Mouse (Mus musculus) olfactory bulb, adult 2 months (tissue): ENCODE measurements around the gene Fosl2. TPM values are rescaled to one million over a fixed set of nuclear protein-coding genes. Genes with fewer than 3 reads are reported as not detected.

ENCODE experiments used
- H3K27ac ChIP-seq: fragments of 200-500 bp; 2 replicates; pipeline ENCODE4 v1.5.1; 2012; ENCODE audit warnings: low read depth, low read length; ENCODE audit not compliant: insufficient read depth
- H3K4me1 ChIP-seq: fragments of 200-500 bp; 2 replicates; pipeline ENCODE4 v1.6.1; 2012; ENCODE audit warnings: low read length; ENCODE audit not compliant: control insufficient read depth, insufficient read depth
- H3K4me3 ChIP-seq: fragments of 200-500 bp; 2 replicates; pipeline ENCODE4 v1.5.1; 2012; ENCODE audit warnings: mild to moderate bottlenecking, low read depth, low read length, moderate library complexity; ENCODE audit not compliant: insufficient read depth
- CTCF ChIP-seq: fragments of 200-500 bp; IDR thresholded peaks from 2 replicates; pipeline ENCODE4 v1.5.1; 2012; ENCODE audit warnings: low read depth, mild to moderate bottlenecking, low read length, moderate library complexity; ENCODE audit not compliant: insufficient read depth
- POLR2A ChIP-seq: fragments of 200-500 bp; IDR thresholded peaks from 2 replicates; pipeline ENCODE4 v1.6.1; 2012; ENCODE audit warnings: mild to moderate bottlenecking, low read depth, low read length, moderate library complexity; ENCODE audit not compliant: insufficient read depth
- WGBS: fragments of 180-500 bp; shearing (Covaris S2); methylation state at CpG from one replicate; pipeline ENCODE4 v1.1.7; 2018; 5-methylcytosine and 5-hydroxymethylcytosine counted together
- polyA plus RNA-seq: library from polyadenylated mRNA; stranded (reverse); fragments of >200 nt; gene quantifications from 2 replicates; pipeline ENCODE4 v1.2.4, GENCODE M21; 2012; ENCODE audit warnings: low replicate concordance; ENCODE audit not compliant: missing spikeins, insufficient read depth, insufficient read length

The Fosl2 gene
- polyA plus RNA-seq, 1 experiment = not detected

DNA sequence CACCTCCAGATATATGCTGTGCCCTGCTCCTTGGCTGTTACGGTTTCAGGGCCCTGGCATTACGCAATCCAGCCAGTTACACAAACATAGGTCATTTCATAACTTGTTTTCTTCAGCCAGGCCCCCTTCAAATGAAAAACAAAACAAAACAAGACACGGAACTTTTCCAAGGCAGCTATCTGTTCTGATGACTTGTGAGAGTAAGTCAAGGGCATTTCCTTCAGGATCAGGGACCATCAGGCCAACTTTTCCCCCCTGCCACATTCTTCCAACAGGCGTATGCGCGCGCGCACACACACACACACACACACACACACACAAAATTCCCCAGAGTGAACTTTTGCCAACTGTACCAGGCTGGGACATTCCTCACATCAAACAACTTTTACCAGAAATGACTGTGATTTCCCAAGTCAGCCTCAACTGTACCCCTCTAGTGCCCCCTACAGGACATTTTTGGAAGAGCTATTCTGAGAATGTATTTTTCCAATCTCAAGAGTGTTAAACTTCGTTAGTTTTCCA lies 4.0 kb downstream of the Fosl2 start:
- peaks cover 21% of the 10 kb centered on the region for H3K4me1 ChIP-seq
- 28% methylated on average over 9 of the region's 9 CpGs for WGBS
- H3K4me3 ChIP-seq = peak overlapping the region; percentile 14; the same call in 1 of the 2 replicates
- TF ChIP-seq POLR2A (no peak), CTCF (no peak)
- H3K27ac ChIP-seq = no peak overlapping the region

DNA sequence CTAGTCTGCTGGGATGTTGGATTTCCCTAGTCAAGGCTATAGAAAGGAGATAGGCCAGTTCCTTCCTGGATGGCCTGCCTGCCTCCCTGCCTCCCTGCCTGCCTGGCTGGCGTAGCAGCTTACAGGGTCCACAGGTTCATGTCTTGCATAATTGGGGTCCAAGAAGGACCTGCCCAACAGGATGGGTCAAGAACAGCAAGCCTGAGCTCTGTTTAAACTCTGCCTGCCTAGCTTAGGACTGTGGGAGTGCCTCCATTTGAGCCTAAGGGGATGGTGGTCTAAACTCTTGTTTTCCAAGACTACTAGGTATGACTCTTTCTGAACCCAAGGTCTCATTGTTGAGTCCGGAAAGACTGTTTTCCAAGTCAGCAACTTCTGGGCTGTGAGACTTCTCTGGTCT lies 6.3 kb downstream of the Fosl2 start:
- Histone ChIP-seq H3K4me3 (no peak overlapping the region), H3K4me1 (peaks cover 24% of the 10 kb centered on the region), H3K27ac (no peak overlapping the region)
- no peak for TF ChIP-seq POLR2A
- TF ChIP-seq CTCF = no peak
- 85% methylated on average over 2 of the region's 2 CpGs for WGBS

DNA sequence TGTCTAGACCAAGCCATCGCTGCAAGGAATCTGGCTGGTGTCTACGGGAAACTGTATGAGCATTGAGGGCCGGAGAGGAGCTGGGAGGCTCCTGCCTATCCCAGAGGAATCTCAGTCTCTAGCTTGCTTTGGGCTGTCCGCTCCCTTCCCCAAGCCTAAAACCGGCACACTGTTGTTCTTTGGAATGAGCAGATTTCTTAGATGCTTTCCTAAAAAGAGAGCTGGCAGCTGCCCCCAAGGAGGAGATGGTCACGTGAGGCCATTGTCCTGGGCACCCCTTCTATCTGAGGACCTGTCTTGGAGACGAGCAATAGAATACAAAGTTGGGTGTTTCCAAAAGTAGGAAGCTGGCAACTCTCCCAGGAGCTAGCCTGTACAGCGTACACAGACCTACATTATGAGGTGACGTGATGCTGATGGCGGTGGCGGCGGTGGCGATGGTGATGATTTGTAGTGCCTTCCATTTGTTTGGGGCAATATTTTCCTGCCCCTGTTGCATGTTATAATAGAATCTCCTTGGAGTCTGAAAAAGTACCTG lies 7.9 kb downstream of the Fosl2 start:
- H3K27ac ChIP-seq = no peak overlapping the region
- no peak for TF ChIP-seq POLR2A
- TF ChIP-seq CTCF = no peak
- peaks cover 24% of the 10 kb centered on the region for H3K4me1 ChIP-seq
- WGBS = 62% methylated on average over 13 of the region's 13 CpGs
- no peak overlapping the region for H3K4me3 ChIP-seq

DNA sequence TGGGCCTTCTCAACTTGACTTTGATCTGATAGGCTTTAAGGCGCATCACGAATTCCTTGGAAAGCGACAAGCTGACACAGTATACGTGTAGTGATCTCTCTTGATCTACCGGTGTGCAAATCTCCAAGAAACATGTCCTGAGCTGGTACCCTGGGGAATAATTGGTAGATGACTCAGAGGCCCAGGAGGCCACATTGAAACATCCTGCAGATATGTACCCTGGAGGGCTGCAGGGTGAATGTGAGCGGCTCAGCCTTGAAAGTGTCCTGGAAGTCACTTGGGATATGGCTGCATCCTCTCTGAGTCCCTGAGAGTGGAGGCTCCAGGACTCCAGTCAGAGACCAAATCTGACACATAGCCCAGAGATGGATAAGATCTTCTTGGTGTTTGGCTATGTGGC lies 10.7 kb downstream of the Fosl2 start:
- Histone ChIP-seq H3K4me3 (no peak overlapping the region), H3K27ac (no peak overlapping the region), H3K4me1 (peaks cover 21% of the 10 kb centered on the region)
- WGBS = 82% methylated on average over 6 of the region's 6 CpGs
- TF ChIP-seq CTCF (no peak), POLR2A (no peak)

DNA sequence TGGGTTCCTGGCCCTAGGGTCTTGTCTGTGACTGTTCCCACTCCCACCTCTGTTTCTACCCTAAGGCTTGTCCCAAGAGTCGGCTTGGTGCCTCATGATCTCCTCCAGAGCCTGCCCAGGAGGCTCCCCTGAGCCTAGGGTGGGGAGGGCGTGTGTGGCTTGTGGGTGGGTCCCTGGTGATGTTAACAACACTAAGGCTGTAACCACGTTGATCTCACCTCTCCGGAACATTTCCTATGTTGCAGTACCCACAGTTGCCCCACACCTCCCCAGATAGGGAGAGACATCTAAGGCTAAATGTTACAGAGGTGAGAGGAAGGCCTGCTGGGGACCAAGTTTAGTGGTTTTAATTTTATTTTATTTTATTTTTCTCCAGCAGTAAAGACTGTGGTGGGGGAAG lies 13.0 kb downstream of the Fosl2 start:
- peaks cover 5% of the 10 kb centered on the region for H3K4me1 ChIP-seq
- TF ChIP-seq POLR2A = no peak
- TF ChIP-seq CTCF = no peak
- no peak overlapping the region for H3K4me3 ChIP-seq
- no peak overlapping the region for H3K27ac ChIP-seq
- 83% methylated on average over 4 of the region's 4 CpGs for WGBS

DNA sequence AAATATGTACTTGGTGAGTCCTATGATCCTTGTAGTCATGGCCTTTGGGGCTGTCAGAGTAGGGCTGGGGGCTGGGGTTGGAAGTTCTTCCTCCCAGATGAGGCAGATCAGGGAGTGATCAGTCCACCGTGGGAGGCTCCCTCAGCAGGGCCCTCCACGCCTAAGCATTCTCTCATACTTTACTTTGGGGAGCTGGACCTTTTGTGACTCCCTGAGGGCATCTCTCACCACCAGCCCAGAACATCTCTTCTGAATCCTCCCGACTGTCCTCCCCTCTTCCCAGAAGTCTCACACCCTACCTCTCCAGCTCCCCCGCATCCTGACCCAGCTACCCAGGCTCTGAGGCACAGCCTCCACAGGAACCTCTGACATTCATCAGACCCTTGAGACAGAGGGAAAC lies 15.6 kb downstream of the Fosl2 start:
- WGBS = 69% methylated on average over 4 of the region's 4 CpGs
- Histone ChIP-seq H3K4me1 (no peaks in the 10 kb centered on the region), H3K4me3 (no peak overlapping the region), H3K27ac (no peak overlapping the region)
- TF ChIP-seq POLR2A = no peak
- TF ChIP-seq CTCF = no peak

DNA sequence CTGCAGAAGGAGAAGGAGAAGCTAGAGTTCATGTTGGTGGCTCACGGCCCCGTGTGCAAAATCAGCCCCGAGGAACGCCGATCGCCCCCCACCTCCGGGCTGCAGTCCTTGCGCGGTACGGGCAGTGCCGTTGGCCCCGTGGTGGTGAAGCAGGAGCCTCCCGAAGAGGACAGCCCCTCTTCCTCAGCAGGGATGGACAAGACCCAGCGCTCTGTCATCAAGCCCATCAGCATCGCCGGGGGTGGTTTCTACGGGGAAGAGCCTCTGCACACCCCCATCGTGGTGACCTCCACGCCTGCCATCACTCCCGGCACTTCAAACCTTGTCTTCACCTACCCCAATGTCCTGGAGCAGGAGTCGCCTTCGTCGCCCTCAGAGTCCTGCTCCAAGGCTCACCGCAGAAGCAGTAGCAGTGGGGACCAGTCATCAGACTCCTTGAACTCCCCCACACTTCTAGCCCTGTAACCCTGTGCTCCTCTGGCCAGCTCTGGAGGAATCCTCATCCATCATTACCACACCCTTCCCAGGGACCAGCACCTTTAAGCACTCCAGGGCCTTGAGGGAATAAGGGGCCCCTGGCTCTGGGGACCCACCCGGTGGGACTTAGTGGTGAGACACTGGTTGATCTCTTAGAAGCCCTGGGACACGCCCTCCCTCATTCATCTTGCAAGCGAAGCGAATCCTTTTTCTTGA lies 17.3 kb downstream of the Fosl2 start:
- TF ChIP-seq POLR2A (no peak), CTCF (no peak)
- H3K4me1 ChIP-seq = no peaks in the 10 kb centered on the region
- H3K27ac ChIP-seq = no peak overlapping the region
- H3K4me3 ChIP-seq = no peak overlapping the region
- 81% methylated on average over 28 of the region's 28 CpGs for WGBS

DNA sequence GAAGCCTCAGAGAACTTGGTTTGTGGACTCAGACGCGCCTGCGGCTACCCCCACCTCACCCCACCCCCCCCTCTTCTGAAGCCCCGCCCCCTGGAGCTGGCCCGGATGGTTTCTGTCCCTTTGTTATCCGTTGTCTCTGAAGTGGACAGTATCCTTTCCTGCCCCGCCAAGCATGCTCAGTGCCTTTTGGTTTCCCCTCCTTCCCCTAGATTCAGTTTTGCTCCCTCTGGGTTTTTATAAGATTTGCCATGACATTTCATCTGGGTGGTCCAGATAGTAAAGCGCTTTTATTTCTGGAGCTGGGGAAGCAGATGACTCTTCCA lies 17.8 kb downstream of the Fosl2 start:
- Histone ChIP-seq H3K27ac (no peak overlapping the region), H3K4me1 (no peaks in the 10 kb centered on the region), H3K4me3 (no peak overlapping the region)
- TF ChIP-seq POLR2A (no peak), CTCF (no peak)
- WGBS = 49% methylated on average over 8 of the region's 8 CpGs

DNA sequence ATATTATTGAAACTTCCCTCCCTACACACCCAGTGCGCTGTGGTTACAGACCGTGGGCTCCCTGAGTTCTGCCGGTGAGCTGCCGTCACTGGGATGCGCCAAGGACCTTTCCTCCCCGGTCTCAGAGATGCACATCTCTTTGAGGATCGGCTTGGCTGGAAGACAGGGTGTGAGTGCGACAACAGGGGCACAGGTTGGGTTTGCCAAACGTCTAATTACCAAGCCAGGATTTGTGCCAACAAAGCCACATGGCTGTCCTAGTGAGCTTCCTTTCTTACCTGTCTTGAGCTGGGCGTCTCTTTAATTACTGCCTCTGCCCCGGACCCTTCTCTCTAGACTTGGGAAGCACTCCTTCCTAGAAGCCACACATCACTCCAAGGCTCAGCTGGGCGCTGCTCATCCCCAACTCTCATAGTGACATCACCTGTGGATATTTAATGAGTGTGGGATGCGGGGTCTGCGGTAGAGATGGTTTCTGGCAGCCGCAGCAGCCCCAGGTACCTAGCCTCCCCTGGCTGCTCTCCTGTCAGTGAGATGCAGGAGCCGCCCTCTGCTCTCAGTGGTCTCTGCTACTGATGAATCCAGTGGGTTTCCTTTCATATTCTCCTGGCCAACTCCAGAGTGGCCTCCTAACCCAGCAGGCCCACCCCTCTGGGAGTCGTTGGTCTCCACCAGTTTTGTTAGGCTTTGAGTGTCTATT lies 18.3 kb downstream of the Fosl2 start:
- Histone ChIP-seq H3K4me3 (no peak overlapping the region), H3K4me1 (no peaks in the 10 kb centered on the region), H3K27ac (no peak overlapping the region)
- TF ChIP-seq POLR2A (no peak), CTCF (no peak)
- WGBS = 76% methylated on average over 17 of the region's 17 CpGs
